ENCODE assay signal across 13 mouse cellular contexts in genomic region chr9:42265309-42265708, GRCm38 (mm10). TPM values are rescaled to one million over a fixed set of nuclear protein-coding genes. Genes with fewer than 3 reads are reported as not detected.
A peak's percentile ranks its signal among the peaks of the same experiment; 100 is the strongest.
DNase-seq lines count a peak whose midpoint lies in the region; ATAC-seq and TF ChIP-seq lines count a peak whose summit lies in the region.
"Had no signal": no experiment of that assay in that cellular context is flagged by ENCODE, and none has a peak within 500 bp of the region (broad histone marks: within the 10 kb centered on the region; RNA-seq: fewer than 3 reads in every experiment).

No protein-coding gene starts in this region.

- H3K4me2 ChIP-seq in liver, embryonic 13.5 days: peak overlapping the region; percentile 93; the same call in 1 of the 2 replicates

- H3K27me3 ChIP-seq in liver, embryonic 13.5 days: no peaks in the 10 kb centered on the region
- no peaks in the 10 kb centered on the region for H3K27me3 ChIP-seq in kidney, adult 2 months (replicated peaks; ENCODE audit: control insufficient read depth, insufficient read depth, low read length)
- H3K27me3 ChIP-seq: embryonic facial prominence, embryonic 13.5 days; liver, embryonic 15.5 days had no signal

- no peak overlapping the region for H3K4me3 ChIP-seq in layer of hippocampus, adult 2 months
- H3K4me3 ChIP-seq in liver, embryonic 13.5 days (replicated peaks): no peak overlapping the region
- H3K4me3 ChIP-seq in kidney, adult 2 months (ENCODE audit: insufficient read depth, low read depth, low read length): no peak overlapping the region

- TF ChIP-seq CTCF in layer of hippocampus, adult 2 months (conservative IDR thresholded peaks at IDR 0.05): no peak
- TF ChIP-seq CTCF in kidney, adult 2 months (conservative IDR thresholded peaks at IDR 0.05; ENCODE audit: insufficient read depth, insufficient read length, low read depth, low read length): no peak

- no peak overlapping the region for H3K27ac ChIP-seq in layer of hippocampus, adult 2 months
- H3K27ac ChIP-seq in liver, embryonic 13.5 days: 0 out of 2 replicates have a peak overlapping the region, but pooled peaks have one; percentile 9
- H3K27ac ChIP-seq in kidney, adult 2 months (ENCODE audit: insufficient read depth, low read depth, low read length): no peak overlapping the region
- H3K27ac ChIP-seq: embryonic facial prominence, embryonic 13.5 days; liver, embryonic 15.5 days had no signal

- DNase-seq in layer of hippocampus, adult 11-12 months (ENCODE audit: low spot score): peak; percentile 22
- DNase-seq in layer of hippocampus, adult 2 months (ENCODE audit: low spot score in 2 of 2): no peak
- DNase-seq in cerebellum, adult 11-12 months: peak; percentile 59
- peak; percentile 27 to 35 for DNase-seq in cerebellum, postnatal 36 days
- DNase-seq in liver, embryonic 13.5 days: no peak
- no peak for DNase-seq in lung, postnatal 10 days
- DNase-seq in kidney, adult 2 months: no peak
- DNase-seq: kidney, postnatal 36 days; spleen, adult 18-20 months; thymus, adult 18-20 months had no signal

- no peak for ATAC-seq in liver, embryonic 13.5 days (ENCODE audit: low read depth)
- ATAC-seq in megakaryocyte, adult 5-6 weeks (ENCODE audit: poor library complexity, severe bottlenecking): no peak

- TF ChIP-seq POLR2A in kidney, adult 2 months (IDR thresholded peaks at IDR 0.05; ENCODE audit: low read depth, low read length): no peak

- peaks cover 31% of the 10 kb centered on the region for H3K4me1 ChIP-seq in liver, embryonic 13.5 days (replicated peaks)
- H3K4me1 ChIP-seq in kidney, adult 2 months (ENCODE audit: control insufficient read depth, insufficient read depth, low read length): no peaks in the 10 kb centered on the region

- H3K36me3 ChIP-seq in liver, embryonic 13.5 days: 0 out of 2 replicates have a peak, but pooled peaks cover 1% of the 10 kb centered on the region
- H3K36me3 ChIP-seq in kidney, adult 2 months (ENCODE audit: control insufficient read depth, insufficient read depth, low read length): no peaks in the 10 kb centered on the region

- WGBS in liver, embryonic 13.5 days (ENCODE audit: insufficient replicate concordance): 84% methylated on average over 4 of the region's 4 CpGs
- 88% methylated on average over 4 of the region's 4 CpGs for WGBS in kidney, adult 2 months

- peak overlapping the region; percentile 70; the same call in 1 of the 2 replicates for H3K9ac ChIP-seq in liver, embryonic 13.5 days

- no peaks in the 10 kb centered on the region for H3K9me3 ChIP-seq in liver, embryonic 13.5 days (replicated peaks)
- H3K9me3 ChIP-seq: embryonic facial prominence, embryonic 13.5 days; liver, embryonic 15.5 days had no signal

RNA-seq across cellular contexts. Expression of gene Sc5d, which starts 1.3 kb away (rescaled TPM):
- total RNA-seq in layer of hippocampus, adult 2 months (2021): 10 to 100 TPM; 52.7 to 55.3 TPM
- 57.3 and 68.1 TPM in 2 replicates for polyA plus RNA-seq in liver, embryonic 13.5 days (2015; fragmentation: Nextera tagmentation; extraction: Ambion mirVana)
- total RNA-seq in megakaryocyte, adult 5-6 weeks (2015): 25.7 and 27.8 TPM in 2 replicates
- total RNA-seq in megakaryocyte, adult 5-6 weeks (2017): 41.6 and 58.6 TPM in 2 replicates
- polyA plus RNA-seq in kidney, adult 2 months (2012; rRNA removed): 55.2 and 61.9 TPM in 2 replicates

Comparison
In these comparisons a context has a peak if more than half of its experiments do, and no peak if none do; other contexts are left out.
1. DNase-seq: peak in layer of hippocampus, adult 11-12 months (single experiment), cerebellum, adult 11-12 months (single experiment) and cerebellum, postnatal 36 days (2 of 2); none in layer of hippocampus, adult 2 months (0 of 2), liver, embryonic 13.5 days (single experiment), lung, postnatal 10 days (single experiment) and kidney, adult 2 months (single experiment).